Mouse (Mus musculus): ENCODE measurements around the gene Pdpr.
"Not testable (repeated sequence)": the region's sequence is repeated elsewhere in the genome, so short reads cannot be mapped to it uniquely, and the experiment has no call there.

Pdpr gene

DNA sequence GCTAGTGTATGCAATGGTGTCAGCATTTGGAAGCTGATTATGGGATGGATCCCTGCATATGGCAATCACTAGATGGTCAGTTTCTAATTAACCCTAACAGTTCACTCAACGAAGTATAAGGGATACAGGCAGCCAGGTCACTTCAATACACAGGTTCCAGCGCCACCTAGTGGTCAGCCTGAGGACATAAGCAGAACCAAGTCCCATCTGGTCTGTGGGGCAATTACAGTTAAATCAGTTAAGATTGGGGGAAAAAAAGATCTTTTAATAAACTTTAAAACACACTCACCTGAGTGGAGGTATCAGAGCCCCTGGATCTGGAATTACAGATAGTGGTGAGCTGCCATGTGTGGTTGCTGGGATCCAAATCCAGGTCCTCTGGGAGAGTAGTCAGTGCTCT, 4.3 kb upstream of the Pdpr start:
- DNase-seq (ENCODE audit: extremely low spot score, low read depth, low spot score), result peak; percentile 66

DNA sequence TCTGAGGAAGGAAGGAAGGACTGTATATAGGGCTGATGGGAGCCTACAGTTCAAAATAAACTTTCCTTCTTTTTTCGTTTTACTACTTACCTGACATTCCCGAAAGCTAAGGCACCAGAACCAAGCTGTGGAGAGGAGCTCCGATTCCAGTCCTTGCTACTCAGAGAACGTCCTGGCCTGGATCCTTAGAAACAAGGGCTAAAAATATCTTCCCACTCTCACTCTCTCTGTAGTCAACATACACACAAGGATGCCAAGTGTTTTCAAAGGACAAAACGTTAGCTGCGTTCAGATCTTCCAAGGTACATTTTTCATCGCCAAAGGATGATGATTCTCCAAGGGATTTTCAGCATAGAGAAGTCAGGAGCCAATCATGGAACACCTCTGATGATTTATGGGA, 2.7 kb upstream of the Pdpr start:
- DNase-seq (ENCODE audit: extremely low spot score, low read depth, low spot score), result no peak

DNA sequence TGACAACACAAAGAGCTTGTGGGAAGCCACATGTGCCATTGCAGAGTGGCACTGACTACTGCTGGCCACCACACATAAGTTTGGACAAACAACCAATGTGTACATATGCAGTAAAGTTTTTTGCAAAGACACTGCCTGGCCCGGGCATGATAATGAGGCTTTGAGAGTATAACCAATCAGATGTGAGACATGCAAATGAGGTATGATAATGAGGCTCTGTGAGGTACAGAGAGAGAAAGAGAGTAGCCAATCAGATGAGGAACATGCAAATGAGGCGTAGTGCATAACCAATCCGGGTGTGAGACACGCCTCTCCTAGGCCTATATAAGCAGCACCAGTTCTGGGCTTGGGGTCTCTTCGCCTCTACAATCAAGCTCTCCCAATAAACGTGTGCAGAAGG, 2.1 kb upstream of the Pdpr start, which contains the start of gene Clec18a:
Gene Clec18a (minus strand): TSS at position 101 of the 400 bp plus-strand sequence.
- not testable (repeated sequence) for DNase-seq (ENCODE audit: extremely low spot score, low read depth, low spot score)

DNA sequence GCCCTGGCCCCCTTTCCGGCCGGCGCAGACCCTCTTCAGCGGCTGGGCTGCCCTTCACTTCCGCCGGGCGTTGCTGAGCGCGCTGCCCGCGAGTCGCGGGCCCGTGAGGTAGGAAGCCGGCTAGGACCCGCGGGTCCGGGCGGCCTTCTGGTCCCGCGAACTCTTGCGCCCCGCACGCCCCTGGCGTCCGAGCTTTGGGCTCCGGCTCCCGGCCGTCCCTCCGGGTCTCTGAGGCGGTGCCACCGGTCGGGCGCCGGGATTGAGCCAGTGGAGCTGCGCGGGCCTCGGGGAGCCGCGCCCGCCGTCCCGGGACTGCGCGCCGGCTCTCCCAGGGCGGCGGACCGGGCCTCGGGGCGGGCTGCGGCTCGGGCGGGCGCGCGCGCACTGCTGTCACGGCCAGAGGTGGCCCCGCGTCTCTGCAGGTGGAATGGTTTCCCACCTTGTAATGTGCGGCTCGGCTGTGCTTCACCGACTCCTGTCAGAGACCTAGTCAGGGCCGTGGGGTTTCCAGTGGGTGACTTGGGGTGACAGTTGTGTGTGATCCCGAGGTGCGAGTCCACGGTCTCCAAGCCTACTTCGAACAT, 381 bp downstream of the Pdpr start:
- DNase-seq (ENCODE audit: extremely low spot score, low read depth, low spot score), result not testable (repeated sequence)

DNA sequence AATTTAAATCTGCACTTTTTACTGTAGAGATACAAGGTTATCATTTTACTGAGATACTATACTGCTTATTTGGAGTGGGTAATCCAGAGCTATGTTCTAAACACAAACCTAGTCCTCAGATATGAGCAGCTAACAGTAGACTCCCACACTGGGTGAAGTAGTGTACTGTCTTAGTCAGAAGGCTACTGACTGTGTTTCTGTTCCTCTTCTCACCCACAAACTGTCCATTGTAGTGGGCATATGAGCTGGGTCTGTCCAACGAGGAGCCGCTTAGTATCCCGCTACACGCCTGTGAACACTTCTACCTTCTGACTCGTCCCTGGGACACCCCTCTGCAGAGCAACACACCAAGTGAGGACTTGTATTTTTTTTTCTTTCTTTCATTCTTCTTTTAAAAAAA, 20.5 kb downstream of the Pdpr start:
- DNase-seq (ENCODE audit: extremely low spot score, low read depth, low spot score), result no peak

DNA sequence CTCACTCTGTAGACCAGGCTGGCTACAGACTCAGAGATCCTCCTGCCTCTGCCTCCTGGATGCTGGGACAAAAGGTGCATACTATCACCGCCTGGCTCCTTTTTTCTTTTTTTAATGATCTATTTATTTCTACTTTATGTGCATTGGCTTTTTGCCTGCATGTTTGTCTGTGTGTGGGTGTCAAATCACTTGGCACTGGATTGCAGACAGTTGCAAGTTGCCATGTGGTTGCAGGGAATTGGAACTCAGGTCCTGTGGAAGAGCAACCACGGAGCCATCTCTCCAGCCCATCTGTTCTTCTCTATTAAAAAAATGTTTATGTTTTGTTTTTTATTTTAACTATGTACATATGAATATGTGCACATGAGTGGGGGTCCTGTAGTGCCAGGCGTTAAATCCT, 25.1 kb downstream of the Pdpr start:
- DNase-seq (ENCODE audit: extremely low spot score, low read depth, low spot score), result no peak

DNA sequence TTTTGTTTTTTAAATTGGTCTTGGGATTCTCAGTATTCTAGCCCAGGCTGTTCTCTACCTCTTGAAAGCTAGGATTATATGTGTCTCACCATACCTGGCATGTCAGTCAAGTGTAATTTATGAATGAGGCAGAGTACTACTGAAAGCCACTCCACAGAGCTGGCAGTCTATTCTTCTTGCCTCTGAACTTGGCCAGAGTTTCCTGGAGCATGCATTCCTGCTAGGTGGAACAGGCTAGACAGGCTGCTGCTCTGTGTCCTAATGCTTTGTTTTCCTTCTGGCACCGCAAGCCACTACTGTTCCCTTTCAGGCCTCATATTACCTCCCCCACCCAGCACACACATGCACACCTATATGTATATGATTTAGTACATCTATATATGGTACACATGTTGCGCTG, 36.3 kb downstream of the Pdpr start:
- no peak for DNase-seq (ENCODE audit: extremely low spot score, low read depth, low spot score)

DNA sequence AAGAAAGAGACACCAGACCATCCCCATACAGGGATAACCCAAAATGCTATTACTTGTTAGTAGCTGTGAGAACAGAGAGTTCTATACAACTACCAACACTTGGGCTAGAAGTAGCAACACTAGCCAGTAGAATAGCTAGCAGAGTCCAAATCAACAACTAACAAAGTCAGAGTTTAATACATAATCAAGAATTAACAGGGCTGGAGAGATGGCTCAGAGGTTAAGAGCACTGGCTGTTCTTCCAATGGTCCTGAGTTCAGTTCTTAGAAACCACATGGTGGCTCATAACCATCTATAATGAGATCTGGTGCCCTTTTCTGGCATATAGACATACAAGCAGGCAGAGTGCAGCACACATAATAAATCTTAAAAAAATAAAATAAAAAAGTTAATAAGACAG, 48.1 kb downstream of the Pdpr start:
- no peak for DNase-seq (ENCODE audit: extremely low spot score, low read depth, low spot score)

DNA sequence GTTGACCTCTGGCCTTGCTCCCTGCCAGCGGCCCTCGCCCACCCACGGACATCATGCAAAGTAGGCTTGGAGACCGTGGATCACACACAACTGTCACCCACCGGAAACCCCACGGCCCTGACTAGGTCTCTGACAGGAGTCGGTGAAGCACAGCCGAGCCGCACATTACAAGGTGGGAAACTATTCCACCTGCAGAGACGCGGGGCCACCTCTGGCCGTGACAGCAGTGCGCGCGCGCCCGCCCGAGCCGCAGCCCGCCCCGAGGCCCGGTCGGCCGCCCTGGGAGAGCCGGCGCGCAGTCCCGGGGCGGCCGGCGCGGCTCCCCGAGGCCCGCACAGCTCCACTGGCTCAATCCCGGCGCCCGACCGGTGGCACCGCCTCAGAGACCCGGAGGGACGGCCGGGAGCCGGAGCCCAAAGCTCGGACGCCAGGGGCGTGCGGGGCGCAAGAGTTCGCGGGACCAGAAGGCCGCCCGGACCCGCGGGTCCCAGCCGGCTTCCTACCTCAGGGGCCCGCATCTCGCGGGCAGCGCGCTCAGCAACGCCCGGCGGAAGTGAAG, 50.5 kb downstream of the Pdpr start:
- DNase-seq (ENCODE audit: extremely low spot score, low read depth, low spot score), result not testable (repeated sequence)

DNA sequence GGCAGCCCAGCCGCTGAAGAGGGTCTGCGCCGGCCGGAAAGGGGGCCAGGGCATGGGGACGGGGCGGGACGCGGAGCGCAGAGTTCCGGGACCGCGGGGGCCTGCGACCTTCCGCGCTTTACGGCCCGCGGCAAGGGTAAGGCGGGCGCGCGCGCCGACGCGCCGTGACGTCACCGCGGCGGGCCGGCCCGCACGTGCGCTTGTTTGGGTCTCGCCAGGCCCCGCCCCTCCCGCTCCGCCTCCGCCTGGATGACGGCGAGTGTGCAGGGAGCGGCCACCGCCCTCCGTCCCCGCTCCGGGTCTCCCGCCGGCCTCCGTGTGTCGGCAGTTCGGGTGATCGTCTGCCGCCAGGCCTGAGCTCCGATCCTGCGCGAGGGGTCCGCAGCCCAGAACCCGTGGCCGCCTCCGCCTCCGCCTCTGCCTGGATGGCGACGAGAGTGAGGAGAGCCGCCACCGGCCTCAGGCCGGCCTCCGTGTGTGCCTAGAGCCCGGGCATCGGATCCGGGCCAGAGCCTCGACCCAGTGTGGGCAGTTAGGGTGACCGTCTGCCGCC, 51.1 kb downstream of the Pdpr start:
- DNase-seq (ENCODE audit: extremely low spot score, low read depth, low spot score), result peak; percentile 16

DNA sequence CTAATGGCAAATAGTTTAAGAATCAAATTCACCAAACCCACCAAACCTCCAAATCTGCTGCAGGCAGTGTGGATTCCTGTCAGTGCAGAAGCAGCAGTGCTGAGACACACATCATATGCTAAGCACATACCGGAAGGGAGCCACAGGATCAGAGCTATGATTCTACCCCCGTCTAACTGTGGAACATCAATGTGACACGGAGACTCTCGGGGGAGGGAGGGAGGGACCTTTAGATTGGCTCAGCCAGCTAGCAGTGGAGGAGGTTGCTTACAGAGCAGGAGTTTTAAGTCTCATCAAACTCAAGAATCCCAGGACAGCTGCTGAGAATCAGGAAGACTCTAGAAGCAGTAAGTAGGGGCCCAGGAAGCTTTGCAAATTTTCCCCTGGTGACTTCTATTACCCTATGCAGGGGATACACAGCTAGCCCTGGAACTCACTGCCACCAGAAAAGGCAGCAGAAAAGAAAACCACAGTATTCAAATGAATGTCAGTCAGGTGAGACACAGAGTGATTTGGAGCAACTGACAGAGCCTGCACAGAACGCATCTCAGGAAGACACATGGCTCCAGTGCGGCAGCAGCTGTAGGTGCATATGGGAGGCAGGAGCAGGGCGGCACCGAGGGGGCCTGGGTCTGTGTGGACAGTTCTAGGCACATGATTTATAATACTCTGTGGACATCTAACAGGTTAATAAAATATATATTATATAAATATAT, 61.4 kb downstream of the Pdpr start:
- no peak for DNase-seq (ENCODE audit: extremely low spot score, low read depth, low spot score)

DNA sequence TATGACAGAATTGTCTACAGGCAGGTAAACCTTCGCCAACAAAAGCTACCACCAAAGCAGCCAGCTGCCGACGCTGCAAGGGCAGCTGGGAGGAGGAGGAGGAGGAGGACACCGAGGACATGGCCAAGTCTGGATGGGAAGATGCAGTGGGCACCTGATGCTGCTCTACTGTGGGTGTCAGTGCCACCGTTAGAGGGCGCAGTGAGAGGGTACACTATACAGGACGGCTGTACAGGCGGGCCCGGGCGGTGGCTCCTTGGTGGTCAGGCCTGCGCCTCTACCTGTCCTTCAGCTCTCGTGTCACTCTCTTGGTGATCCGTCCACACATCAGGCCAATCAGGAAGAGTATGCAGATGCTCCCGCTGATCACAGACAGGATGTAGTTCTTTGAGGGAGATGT, 63.2 kb downstream of the Pdpr start:
- no peak for DNase-seq (ENCODE audit: extremely low spot score, low read depth, low spot score)

DNA sequence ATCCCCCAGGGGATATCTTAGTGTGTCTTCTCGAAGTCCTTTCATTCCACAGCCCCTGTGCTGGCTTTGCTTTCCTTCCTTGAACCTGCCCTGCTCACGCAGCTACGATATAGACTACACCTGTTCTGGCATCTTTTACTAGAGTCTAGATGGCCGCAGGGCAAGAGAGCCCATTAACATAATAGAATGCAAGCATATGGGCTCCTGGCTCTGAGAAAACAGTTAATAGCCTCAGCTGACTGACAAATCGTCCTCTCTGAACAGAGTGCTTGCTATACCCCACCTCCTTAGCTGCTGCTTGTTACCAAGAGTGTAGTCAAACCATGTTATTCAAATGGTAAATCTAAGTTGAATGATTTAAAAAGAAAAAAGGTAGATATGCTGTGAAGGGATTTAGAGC, 77.2 kb downstream of the Pdpr start:
- DNase-seq (ENCODE audit: extremely low spot score, low read depth, low spot score), result no peak

DNA sequence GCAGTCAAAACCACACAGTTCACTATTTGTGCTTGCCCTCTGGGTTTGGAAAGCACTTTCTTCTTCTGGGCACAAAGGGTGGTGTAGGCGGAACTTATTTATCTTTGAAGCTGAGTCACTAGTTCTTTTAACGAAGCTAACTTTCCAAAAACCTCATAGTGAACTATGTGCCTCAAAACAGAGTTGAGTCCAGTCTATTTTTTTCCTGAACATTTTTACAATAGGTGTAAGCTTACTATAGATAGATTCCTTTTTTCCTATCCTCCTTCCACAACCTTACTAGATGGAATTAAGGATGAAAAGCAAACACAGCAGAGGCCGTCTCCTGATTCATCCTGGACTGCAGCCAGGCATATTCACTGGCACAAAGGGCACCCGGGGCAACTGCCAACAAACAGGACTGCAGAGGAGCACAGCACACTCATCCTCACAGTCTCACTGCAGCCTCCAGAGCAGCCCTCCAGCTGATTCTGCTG, 91.1 kb downstream of the Pdpr start:
- no peak for DNase-seq (ENCODE audit: extremely low spot score, low read depth, low spot score)
